Mouse (Mus musculus): ENCODE results near the gene Trrap. TPM values are rescaled to one million over a fixed set of nuclear protein-coding genes. Genes with fewer than 3 reads are reported as not detected.
A peak's percentile ranks its signal among the peaks of the same experiment; 100 is the strongest.

Gene Trrap
- total RNA-seq, 2 experiments from 2014 or later: 79.4 to 83.9 TPM

DNA sequence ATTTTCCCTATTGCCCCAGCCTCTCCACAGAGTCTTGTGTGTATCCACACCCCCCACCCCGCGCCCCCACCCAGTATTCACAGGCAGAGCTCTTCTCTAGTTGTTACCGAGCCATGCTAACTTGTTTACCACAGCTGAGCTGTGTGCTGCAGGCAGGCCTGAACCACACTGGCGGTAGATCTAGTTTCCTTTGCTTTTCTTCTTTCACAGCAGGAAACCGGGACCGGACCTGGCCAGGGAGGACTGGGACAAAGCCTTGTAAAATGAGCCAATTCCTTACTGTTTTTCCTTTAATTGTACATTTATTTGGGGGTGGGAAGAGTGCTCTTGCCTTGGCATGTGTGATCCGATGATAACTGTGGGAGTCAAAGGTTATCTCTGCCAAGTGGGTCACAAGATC is 101.9 kb downstream of the Trrap start:
- no peak for DNase-seq (ENCODE audit: low spot score in 2 of 2)

DNA sequence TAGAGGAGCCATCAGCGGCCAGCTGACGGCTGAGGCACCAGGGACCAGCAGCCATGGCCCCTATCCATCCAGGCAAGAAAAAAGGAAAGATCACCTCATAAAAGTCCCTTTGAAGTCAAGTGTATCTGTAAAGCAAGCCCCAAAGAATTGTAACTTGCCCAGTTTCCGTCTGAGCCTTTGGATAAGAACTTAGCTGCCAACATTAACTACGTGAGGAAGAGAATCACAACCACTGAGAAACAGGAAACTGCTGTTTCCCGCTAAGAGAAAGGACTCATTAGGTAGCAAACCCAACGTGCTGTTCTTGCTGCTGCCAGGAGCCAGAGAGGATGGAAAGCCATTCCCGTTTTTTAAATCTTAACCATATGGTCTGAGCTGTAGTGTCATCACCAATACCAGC is 103.2 kb downstream of the Trrap start:
- DNase-seq (ENCODE audit: low spot score in 2 of 2): no peak

- DNase-seq (ENCODE audit: low spot score in 2 of 2): no peak
Measured at GRCm38 (mm10) chr5:144871775-144872174, 104.2 kb downstream of the Trrap start.

- no peak for DNase-seq (ENCODE audit: low spot score in 2 of 2)
Measured at GRCm38 (mm10) chr5:144872326-144872725, 104.8 kb downstream of the Trrap start.

DNA sequence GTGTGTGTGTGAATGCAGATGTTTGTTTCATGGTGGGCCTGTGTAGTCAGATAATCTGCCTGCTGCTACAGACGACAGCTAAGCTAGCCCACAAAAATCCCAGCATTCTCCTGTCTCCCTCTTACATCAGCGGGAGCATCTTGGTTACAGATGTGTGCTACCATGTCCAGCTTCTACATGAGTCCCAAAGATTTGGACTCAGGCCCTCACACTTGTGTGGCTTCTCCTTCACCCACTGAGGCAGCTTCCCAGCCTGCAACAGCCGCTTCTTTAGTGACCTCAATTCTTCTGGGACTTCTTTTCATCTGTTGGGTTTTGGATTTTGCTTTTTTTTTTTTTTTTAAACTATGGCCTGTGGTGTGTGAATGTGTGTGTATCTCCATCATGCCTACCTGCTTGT is 105.3 kb downstream of the Trrap start:
- DNase-seq (ENCODE audit: low spot score in 2 of 2): no peak

DNA sequence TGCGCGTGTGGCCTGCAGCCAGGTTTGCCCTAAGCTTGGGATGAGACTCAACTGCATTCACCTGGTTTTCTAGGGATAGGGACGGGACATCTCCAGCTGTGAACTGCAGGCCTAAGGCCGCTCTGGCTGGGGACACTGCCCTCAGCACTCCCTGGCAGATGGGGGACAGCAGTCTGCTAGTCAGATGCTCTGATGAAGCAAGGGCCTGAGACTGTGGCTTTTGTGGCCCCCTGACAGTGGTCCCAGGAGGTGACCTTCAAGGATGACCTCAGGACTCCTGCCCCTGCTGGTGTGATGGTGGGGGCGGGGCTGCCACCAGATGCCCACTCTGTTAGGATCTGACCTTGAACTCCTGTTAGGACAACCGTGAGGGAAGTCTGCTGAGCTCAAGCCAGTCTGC is 107.7 kb downstream of the Trrap start:
- no peak for DNase-seq (ENCODE audit: low spot score in 2 of 2)

- DNase-seq (ENCODE audit: low spot score in 2 of 2): peak; percentile 44 to 67
Measured at GRCm38 (mm10) chr5:144875892-144876291, 108.4 kb downstream of the Trrap start.

- DNase-seq (ENCODE audit: low spot score in 2 of 2): no peak
Measured at GRCm38 (mm10) chr5:144877021-144877420, 109.5 kb downstream of the Trrap start.

- DNase-seq (ENCODE audit: low spot score in 2 of 2): no peak
Measured at GRCm38 (mm10) chr5:144881670-144882399, 114.3 kb downstream of the Trrap start.

- no peak for DNase-seq (ENCODE audit: low spot score in 2 of 2)
Measured at GRCm38 (mm10) chr5:144884629-144885217, 117.2 kb downstream of the Trrap start.

GRCm38 (mm10) chr5:144885968-144886650 is 118.6 kb downstream of the Trrap start:
- DNase-seq (ENCODE audit: low spot score in 2 of 2): no peak

- DNase-seq (ENCODE audit: low spot score in 2 of 2): peak in 1 of 2 experiments; percentile 41
Measured at GRCm38 (mm10) chr5:144891276-144891675, 123.7 kb downstream of the Trrap start.

DNA sequence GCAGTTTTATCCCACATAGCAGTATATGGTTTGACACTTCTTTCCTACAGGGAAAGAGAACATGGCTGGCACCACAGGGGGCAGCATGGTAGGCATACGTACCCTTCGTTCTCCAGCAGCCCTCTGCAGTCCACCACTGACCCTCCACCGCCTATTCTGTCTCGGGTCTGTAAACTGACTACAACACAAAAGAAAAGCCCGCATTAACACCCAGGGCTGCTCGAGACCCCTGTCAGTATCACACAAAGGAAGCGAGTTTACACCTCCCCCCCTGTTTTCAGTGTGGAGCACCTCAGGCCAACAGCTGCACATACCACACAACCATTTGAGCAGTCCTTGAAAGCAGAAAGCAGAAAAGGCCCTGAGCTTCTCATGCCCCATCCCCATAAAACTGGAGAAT is 130.3 kb downstream of the Trrap start:
- DNase-seq (ENCODE audit: low spot score in 2 of 2): no peak

GRCm38 (mm10) chr5:144898448-144899052 is 131.0 kb downstream of the Trrap start:
- DNase-seq (ENCODE audit: low spot score in 2 of 2): peak in 1 of 2 experiments; percentile 40

DNA sequence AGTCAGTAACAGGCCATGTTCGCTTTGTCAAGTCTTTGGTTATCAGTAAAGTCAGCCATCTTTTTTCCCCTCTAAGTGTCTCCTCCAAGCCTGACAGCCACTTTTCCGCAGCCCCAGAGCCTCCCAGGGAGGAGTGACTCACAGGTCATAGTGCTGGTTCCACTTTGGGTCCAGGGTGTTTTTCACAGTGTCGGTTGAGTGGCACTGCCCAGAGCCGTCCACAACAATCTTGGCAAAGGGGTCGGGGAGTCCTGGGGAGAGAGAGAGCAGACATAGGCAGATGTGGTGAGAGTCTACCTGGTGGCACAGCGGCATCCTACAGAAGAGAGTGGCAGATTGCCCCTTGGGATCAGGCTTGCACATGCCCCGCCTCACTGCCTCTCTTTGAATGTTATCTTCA is 133.5 kb downstream of the Trrap start:
- no peak for DNase-seq (ENCODE audit: low spot score in 2 of 2)

DNA sequence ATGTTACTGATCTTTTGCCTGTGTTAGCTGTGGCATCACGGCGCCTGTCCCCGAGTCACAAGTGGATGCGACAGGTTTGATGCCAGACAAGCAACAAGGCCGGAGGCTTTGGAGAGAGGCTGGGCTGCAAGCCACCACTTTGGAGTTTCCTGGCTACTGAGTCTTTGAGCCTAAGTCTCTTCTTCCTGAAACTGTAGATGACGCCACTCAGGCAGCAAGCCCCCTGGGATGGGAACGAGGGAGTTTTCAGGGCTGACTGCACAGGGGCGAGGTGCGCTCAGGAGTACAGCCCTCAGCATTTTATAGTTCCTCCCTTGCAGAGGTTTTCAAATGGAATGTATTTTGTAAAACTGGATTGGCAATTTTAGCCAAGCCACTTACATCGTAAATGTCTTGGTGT is 134.3 kb downstream of the Trrap start:
- peak in 1 of 2 experiments; percentile 51 for DNase-seq (ENCODE audit: low spot score in 2 of 2)

DNA sequence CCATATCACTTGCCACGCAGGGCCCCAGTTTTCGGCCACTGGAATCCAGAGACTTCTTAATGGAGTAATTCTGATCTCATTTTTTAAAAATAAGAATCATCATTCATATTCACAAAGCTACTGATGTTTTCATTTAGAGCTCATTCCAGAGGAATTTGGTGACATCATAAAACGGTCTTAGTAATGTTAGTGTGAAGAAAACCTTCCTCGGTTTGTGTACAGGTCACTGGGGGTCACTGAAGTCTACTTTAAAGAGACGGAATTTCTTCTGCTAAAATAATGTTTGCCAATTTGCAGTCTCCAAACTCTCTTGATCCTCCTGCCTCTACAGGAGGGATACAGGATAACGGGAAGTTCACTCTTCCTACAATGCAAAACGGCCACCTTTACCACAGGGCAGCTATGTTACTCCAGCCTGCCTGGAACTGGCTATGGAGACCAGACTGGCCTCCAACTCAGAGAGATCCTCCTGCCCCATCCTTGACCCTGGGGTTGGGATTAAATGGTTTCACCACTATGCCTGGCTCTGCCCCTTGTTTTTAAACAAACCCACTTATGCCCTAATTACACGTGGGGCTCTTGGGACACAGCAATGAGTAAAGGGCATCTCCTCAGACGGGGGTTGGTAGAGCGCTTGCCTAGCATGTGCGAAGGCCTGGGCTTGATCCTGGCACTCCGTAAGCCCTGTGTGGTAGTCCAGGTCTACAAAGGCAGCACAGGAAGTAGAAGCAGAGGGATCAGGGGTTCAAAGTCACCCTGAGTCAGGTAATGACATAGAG is 137.0 kb downstream of the Trrap start:
- DNase-seq (ENCODE audit: low spot score in 2 of 2): no peak

DNA sequence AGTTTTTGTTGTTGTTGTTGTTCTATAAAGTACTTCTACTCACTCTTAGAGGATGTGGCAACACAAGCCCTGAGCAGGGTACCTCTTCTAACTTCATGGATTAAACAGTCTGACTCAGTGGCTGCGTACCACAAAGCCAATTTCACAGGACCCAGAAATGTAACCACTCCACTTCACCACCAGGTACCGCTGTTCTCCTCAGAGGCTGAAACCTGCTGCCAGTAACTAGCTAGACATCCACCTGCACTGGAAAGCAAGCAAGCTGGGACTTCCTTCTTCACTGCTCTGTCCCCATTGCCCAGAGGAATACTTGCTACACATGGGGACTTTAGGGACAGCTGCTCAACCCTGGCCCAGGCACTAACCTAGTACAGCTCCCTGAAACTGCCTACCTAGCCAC is 140.1 kb downstream of the Trrap start:
- DNase-seq (ENCODE audit: low spot score in 2 of 2): no peak

All from gastrocnemius, postnatal 4 days (tissue).